Mouse (Mus musculus) C3H10T1/2 (cell line): ENCODE results near the gene Cpsf6. TPM values are rescaled to one million over a fixed set of nuclear protein-coding genes. Genes with fewer than 3 reads are reported as not detected.

ENCODE experiments used
- polyA plus RNA-seq, 2 experiments: library from polyadenylated mRNA; unstranded; fragments of >200 nt; fragmentation: generic; extraction: Trizol; gene quantifications; one replicate each; pipeline ENCODE4 v1.2.1; 2012; ENCODE audit warnings: missing spikeins in 2 of 2

The Cpsf6 gene
- polyA plus RNA-seq = 10 to 100 TPM in 1 of 2 experiments, 1 to 10 TPM in 1; 6.4 to 19.5 TPM

DNA sequence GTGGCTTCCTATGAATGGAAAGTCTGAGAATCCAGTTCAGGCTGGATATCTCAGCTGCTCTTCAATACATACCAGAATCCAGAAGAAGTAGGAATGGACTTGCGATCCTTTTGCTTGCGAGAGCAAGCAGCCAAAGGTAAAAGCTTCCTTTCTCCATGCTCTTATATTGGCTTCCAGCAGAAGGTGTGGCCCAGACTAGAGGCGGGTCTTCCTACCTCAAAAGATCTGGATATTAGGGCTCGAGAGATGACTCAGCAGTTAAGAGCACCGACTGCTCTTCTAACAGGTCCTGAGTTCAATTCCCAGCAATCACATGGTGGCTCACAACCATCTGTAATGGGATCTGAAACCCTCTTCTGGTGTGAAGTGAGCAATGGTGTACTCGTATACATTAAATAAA is at the start of gene Cpsf6:
Cpsf6 (minus strand) TSS at position 108 of the 400 bp plus-strand sequence.

Other genes with a start within 250 kb of the Cpsf6 start
- gene Frs2, start 231.5 kb downstream of the Cpsf6 start, polyA plus RNA-seq = 1 to 10 TPM in 1 of 2 experiments, under 1 TPM in 1; 0.81 to 9.2 TPM
- gene Yeats4, start 155.5 kb downstream of the Cpsf6 start, polyA plus RNA-seq = 10 to 100 TPM; 12.5 to 37.0 TPM
- not detected for gene 9530003J23Rik, start 141.3 kb downstream of the Cpsf6 start, polyA plus RNA-seq
- gene Lyz2, start 97.7 kb downstream of the Cpsf6 start, polyA plus RNA-seq = 1 to 10 TPM in 1 of 2 experiments, under 1 TPM in 1; 0.07 to 2.9 TPM
- under 1 TPM in 1 of 2 experiments, not detected in 1; 0.04 TPM for gene Lyz1, start 87.1 kb downstream of the Cpsf6 start, polyA plus RNA-seq
- under 1 TPM in 1 of 2 experiments, not detected in 1; 0.01 TPM for gene Cpm, start 249.5 kb upstream of the Cpsf6 start, polyA plus RNA-seq